Mouse (Mus musculus): ENCODE data around the gene Slc22a6. TPM values are rescaled to one million over a fixed set of nuclear protein-coding genes. Genes with fewer than 3 reads are reported as not detected.

The Slc22a6 gene
- polyA plus RNA-seq, 1 experiment from 2014 or later = 8.7 TPM

DNA sequence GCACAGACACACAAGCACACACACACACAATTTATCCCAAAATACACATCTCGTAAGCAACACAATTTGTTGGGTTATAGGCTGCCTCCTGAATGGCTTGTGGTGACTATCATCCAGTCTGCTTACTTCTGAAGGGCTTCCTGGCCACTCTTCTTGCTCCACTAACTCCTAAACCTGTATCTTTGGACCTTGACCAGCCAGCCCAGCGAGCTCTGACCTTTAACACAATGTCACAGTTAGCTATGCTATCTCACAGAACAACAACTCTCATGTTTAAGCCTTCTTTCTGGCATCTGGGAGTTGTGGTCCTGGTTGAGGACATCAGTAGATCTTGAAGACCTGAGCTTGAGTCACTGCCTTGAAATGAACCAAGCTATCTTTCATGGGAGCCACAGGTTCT lies 18.6 kb upstream of the Slc22a6 start:
- no peak overlapping the region for H3K9ac ChIP-seq (ENCODE audit: low read depth, low read length)
- no peaks in the 10 kb centered on the region for H3K9me3 ChIP-seq (ENCODE audit: control insufficient read depth, low read length)
- no peak overlapping the region for H3K4me2 ChIP-seq (ENCODE audit: low read length)
- H3K36me3 ChIP-seq (ENCODE audit: control insufficient read depth, insufficient read depth, low read length) = no peaks in the 10 kb centered on the region
- no peaks in the 10 kb centered on the region for H3K4me1 ChIP-seq (ENCODE audit: control insufficient read depth, insufficient read depth, low read depth, low read length)
- WGBS = 76% methylated on average over 2 of the region's 2 CpGs
- no peak overlapping the region for H3K27ac ChIP-seq (ENCODE audit: low read depth, low read length)
- no peaks in the 10 kb centered on the region for H3K27me3 ChIP-seq (replicated peaks; ENCODE audit: control insufficient read depth, insufficient read depth, low read length)
- H3K4me3 ChIP-seq (ENCODE audit: low read length) = no peak overlapping the region
- no peak for ATAC-seq

DNA sequence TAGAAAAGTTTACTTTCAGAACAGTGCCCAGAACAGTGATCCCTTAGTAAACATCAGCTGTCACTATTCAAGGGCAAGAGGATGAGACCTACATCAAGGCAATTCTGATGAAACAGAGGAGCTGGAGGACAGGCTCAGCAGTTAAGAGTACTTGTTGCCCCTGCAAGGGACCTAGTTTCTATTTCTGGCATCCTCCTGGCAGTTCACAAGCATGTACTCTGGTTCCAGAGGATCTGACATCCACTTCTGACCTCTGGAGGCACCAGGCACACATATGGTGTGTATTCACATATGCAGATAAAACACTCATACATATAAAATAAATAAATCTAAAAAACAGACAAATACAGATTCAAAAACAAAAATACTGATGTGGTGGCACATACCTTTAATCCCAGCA lies 15.9 kb upstream of the Slc22a6 start:
- Histone ChIP-seq H3K4me3 (ENCODE audit: low read length) (no peak overlapping the region), H3K4me1 (ENCODE audit: control insufficient read depth, insufficient read depth, low read depth, low read length) (no peaks in the 10 kb centered on the region), H3K27me3 (replicated peaks; ENCODE audit: control insufficient read depth, insufficient read depth, low read length) (no peaks in the 10 kb centered on the region), H3K9ac (ENCODE audit: low read depth, low read length) (no peak overlapping the region), H3K36me3 (ENCODE audit: control insufficient read depth, insufficient read depth, low read length) (no peaks in the 10 kb centered on the region), H3K27ac (ENCODE audit: low read depth, low read length) (no peak overlapping the region), H3K9me3 (ENCODE audit: control insufficient read depth, low read length) (no peaks in the 10 kb centered on the region), H3K4me2 (ENCODE audit: low read length) (no peak overlapping the region)
- no peak for ATAC-seq

DNA sequence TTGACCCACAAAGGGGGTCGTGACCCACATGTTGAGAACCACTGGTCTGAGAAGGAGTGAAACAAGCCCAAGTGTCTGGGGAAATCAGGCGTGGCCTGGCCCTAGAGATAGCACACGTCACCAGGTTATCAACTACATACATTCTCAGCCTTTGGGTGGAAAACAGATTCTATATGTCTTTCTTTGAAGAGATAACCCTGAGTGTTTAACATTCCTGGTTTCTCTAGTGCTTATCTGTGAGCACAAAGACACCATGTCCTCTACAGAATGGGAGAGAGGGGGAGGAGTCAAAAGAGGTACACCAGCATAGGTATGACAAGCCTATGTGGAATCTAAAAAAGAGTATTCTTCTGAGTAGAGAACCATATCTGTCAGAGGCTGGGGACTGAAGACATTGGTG lies 14.9 kb upstream of the Slc22a6 start:
- Histone ChIP-seq H3K4me3 (ENCODE audit: low read length) (no peak overlapping the region), H3K4me2 (ENCODE audit: low read length) (no peak overlapping the region), H3K27me3 (replicated peaks; ENCODE audit: control insufficient read depth, insufficient read depth, low read length) (no peaks in the 10 kb centered on the region), H3K4me1 (ENCODE audit: control insufficient read depth, insufficient read depth, low read depth, low read length) (no peaks in the 10 kb centered on the region), H3K36me3 (ENCODE audit: control insufficient read depth, insufficient read depth, low read length) (no peaks in the 10 kb centered on the region), H3K9me3 (ENCODE audit: control insufficient read depth, low read length) (no peaks in the 10 kb centered on the region), H3K9ac (ENCODE audit: low read depth, low read length) (no peak overlapping the region), H3K27ac (ENCODE audit: low read depth, low read length) (no peak overlapping the region)
- ATAC-seq = no peak
- WGBS = 82% methylated on average over 3 of the region's 3 CpGs

DNA sequence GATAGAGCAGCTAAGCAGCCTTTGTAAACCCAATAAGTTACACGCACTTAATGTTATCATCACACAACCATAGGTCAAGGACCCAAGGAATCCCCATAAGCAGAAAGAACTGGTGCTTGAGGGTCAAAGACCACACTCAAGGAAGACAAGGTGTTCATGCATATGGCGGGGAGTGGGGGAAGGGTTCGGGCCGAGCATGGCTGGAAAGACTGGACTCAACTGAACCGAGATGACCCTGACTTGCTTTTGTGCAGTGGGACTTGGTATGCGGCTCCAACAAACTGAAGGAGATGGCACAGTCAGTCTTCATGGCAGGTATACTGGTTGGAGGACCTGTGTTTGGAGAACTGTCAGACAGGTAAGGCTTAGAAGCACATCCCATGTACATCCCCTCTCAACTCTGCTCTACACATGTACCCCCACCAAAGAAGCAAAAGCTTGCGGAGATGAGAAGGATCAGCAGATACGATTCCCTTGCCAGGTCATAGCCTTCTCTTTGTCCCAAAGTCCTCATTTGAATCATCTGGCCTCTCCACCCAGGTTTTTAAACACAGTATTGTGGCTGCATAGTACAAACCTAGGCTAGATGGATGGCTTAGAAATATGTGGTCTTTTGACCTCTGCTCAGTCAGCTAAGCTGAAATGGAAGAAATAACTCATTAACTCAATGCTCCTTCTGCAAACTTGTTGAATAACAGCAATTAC lies 13.2 kb upstream of the Slc22a6 start:
- Histone ChIP-seq H3K4me3 (ENCODE audit: low read length) (no peak overlapping the region), H3K9me3 (ENCODE audit: control insufficient read depth, low read length) (no peaks in the 10 kb centered on the region), H3K27me3 (replicated peaks; ENCODE audit: control insufficient read depth, insufficient read depth, low read length) (no peaks in the 10 kb centered on the region), H3K9ac (ENCODE audit: low read depth, low read length) (no peak overlapping the region), H3K4me2 (ENCODE audit: low read length) (no peak overlapping the region), H3K4me1 (ENCODE audit: control insufficient read depth, insufficient read depth, low read depth, low read length) (no peaks in the 10 kb centered on the region), H3K27ac (ENCODE audit: low read depth, low read length) (no peak overlapping the region), H3K36me3 (ENCODE audit: control insufficient read depth, insufficient read depth, low read length) (no peaks in the 10 kb centered on the region)
- no peak for ATAC-seq
- 92% methylated on average over 8 of the region's 8 CpGs for WGBS

DNA sequence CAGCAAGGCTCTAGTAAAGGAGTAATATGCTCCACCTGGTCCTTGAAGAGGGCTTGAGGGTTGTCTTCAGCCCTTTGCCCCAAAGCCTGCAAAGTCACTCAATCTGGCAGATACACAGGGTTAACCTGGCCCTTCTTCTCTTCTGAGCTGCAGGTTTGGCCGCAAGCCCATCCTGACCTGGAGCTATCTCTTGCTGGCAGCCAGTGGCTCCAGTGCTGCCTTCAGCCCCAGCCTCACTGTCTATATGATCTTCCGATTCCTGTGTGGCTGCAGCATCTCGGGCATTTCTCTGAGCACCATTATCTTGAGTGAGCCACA lies 12.6 kb upstream of the Slc22a6 start:
- H3K4me2 ChIP-seq (ENCODE audit: low read length) = no peak overlapping the region
- no peak overlapping the region for H3K27ac ChIP-seq (ENCODE audit: low read depth, low read length)
- H3K36me3 ChIP-seq (ENCODE audit: control insufficient read depth, insufficient read depth, low read length) = no peaks in the 10 kb centered on the region
- no peaks in the 10 kb centered on the region for H3K27me3 ChIP-seq (replicated peaks; ENCODE audit: control insufficient read depth, insufficient read depth, low read length)
- WGBS = 94% methylated on average over 3 of the region's 3 CpGs
- H3K9ac ChIP-seq (ENCODE audit: low read depth, low read length) = no peak overlapping the region
- ATAC-seq = no peak
- H3K9me3 ChIP-seq (ENCODE audit: control insufficient read depth, low read length) = no peaks in the 10 kb centered on the region
- H3K4me3 ChIP-seq (ENCODE audit: low read length) = no peak overlapping the region
- no peaks in the 10 kb centered on the region for H3K4me1 ChIP-seq (ENCODE audit: control insufficient read depth, insufficient read depth, low read depth, low read length)

DNA sequence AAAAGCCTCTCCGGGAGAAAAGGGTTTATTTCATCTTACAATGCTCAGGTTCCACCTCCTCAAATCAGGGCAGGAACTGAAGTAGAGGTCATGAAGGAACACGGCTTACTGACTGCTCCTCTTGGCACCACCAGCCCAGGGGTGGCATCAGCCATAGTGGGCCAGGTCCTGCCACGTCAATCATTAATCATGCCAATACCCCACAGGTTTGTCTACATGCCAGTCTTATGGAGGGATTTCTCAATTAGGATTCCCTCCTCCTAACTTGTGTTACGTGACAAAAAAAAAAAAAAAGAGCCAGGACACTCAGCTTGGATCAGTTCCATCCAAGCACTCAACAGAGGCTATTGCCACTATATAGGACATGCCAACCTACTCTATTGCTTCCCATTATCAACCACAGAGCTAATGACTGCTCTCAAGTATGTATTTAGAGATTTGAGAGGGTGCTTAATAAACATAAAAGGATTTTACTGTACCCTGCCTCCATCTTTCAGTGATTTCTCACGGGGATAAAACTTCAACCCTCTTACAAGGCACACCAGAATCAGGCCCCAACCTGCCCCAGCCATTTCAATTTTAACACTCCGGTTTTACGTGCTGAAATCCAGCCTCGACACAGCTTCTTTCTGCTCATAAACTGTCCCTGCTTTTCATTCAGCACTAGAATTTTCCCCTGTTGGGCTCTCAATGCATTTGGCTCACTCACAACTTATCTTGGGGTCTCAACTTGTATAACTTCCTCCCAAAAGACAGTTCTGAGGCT lies 6.3 kb upstream of the Slc22a6 start:
- Histone ChIP-seq H3K4me2 (ENCODE audit: low read length) (no peak overlapping the region), H3K36me3 (ENCODE audit: control insufficient read depth, insufficient read depth, low read length) (no peaks in the 10 kb centered on the region), H3K9ac (ENCODE audit: low read depth, low read length) (no peak overlapping the region), H3K9me3 (ENCODE audit: control insufficient read depth, low read length) (no peaks in the 10 kb centered on the region), H3K4me3 (ENCODE audit: low read length) (no peak overlapping the region), H3K4me1 (ENCODE audit: control insufficient read depth, insufficient read depth, low read depth, low read length) (no peaks in the 10 kb centered on the region), H3K27ac (ENCODE audit: low read depth, low read length) (no peak overlapping the region), H3K27me3 (replicated peaks; ENCODE audit: control insufficient read depth, insufficient read depth, low read length) (no peaks in the 10 kb centered on the region)
- 80% methylated on average over 8 of the region's 8 CpGs for WGBS
- ATAC-seq = no peak

DNA sequence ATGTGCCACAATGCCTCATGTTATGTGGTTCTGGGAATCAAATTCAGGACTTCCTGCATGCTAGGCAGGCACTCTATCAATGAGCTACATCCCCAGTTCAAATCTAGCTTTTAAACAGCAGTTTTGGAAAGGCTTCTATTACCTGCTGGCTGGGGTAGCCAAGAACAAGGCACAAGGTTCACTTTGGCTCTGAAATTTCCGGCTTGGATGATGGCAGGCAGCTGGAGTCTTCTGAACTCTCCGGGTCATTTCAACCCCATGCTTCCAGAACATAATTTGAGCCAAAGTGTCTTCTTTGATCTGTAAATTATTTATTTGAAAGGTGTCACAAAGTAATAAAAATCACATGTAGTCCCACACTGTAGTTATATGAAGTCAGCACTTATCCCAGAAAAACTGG lies 4.7 kb upstream of the Slc22a6 start:
- 69% methylated on average over 2 of the region's 2 CpGs for WGBS
- H3K4me2 ChIP-seq (ENCODE audit: low read length) = no peak overlapping the region
- no peaks in the 10 kb centered on the region for H3K36me3 ChIP-seq (ENCODE audit: control insufficient read depth, insufficient read depth, low read length)
- H3K4me3 ChIP-seq (ENCODE audit: low read length) = no peak overlapping the region
- ATAC-seq = no peak
- no peaks in the 10 kb centered on the region for H3K4me1 ChIP-seq (ENCODE audit: control insufficient read depth, insufficient read depth, low read depth, low read length)
- H3K9me3 ChIP-seq (ENCODE audit: control insufficient read depth, low read length) = no peaks in the 10 kb centered on the region
- no peak overlapping the region for H3K9ac ChIP-seq (ENCODE audit: low read depth, low read length)
- no peak overlapping the region for H3K27ac ChIP-seq (ENCODE audit: low read depth, low read length)
- no peaks in the 10 kb centered on the region for H3K27me3 ChIP-seq (replicated peaks; ENCODE audit: control insufficient read depth, insufficient read depth, low read length)

DNA sequence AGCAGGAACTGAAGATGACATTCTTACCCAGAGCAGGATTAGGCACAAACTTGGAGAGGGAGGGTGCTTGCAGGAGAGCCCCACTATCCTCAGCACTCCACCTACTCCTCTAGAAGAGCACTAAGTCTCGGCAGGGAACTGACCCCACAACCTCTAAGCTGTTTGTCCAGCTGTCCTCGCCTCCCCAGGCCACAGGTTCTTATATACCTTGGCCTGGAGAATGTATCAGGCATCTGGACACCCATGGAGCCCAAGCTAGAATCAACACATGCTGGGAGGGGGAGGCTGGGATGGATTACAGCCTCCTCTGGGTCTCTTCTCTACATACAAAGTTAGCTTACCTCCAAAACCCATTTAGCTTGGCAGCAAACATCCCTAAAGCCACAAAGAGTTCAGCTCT lies 3.5 kb upstream of the Slc22a6 start:
- H3K9me3 ChIP-seq (ENCODE audit: control insufficient read depth, low read length) = no peaks in the 10 kb centered on the region

DNA sequence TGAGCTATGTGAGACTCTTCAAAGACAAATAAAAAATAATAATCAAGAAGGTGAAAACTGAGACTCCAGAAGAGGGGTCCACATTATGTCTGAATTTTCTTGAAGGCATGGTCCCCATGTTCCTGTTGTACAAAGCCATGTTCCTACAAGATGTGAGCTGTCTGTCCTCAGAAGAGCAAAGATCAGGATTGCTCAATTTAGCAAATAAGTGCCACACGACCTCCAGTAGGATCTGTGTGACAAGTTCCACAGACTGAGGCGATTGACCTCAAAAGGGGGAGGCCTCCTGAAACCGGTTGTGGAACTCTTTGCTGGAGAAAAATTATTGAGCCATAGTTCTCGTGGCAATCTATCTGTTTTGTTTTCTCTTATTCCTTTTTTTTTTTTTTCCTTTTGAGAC lies 1.5 kb upstream of the Slc22a6 start:
- WGBS = 76% methylated on average over 4 of the region's 4 CpGs
- H3K4me2 ChIP-seq (ENCODE audit: low read length) = no peak overlapping the region
- H3K27ac ChIP-seq (ENCODE audit: low read depth, low read length) = no peak overlapping the region
- H3K27me3 ChIP-seq (replicated peaks; ENCODE audit: control insufficient read depth, insufficient read depth, low read length) = no peaks in the 10 kb centered on the region
- no peaks in the 10 kb centered on the region for H3K36me3 ChIP-seq (ENCODE audit: control insufficient read depth, insufficient read depth, low read length)
- no peaks in the 10 kb centered on the region for H3K9me3 ChIP-seq (ENCODE audit: control insufficient read depth, low read length)
- no peak for ATAC-seq
- H3K4me1 ChIP-seq (ENCODE audit: control insufficient read depth, insufficient read depth, low read depth, low read length) = no peaks in the 10 kb centered on the region
- H3K9ac ChIP-seq (ENCODE audit: low read depth, low read length) = no peak overlapping the region
- H3K4me3 ChIP-seq (ENCODE audit: low read length) = no peak overlapping the region

More for the DNA sequence above, 3.5 kb upstream of the Slc22a6 start:
- no peak overlapping the region for H3K4me2 ChIP-seq (ENCODE audit: low read length)
- no peak overlapping the region for H3K27ac ChIP-seq (ENCODE audit: low read depth, low read length)
- H3K4me1 ChIP-seq (ENCODE audit: control insufficient read depth, insufficient read depth, low read depth, low read length) = no peaks in the 10 kb centered on the region
- ATAC-seq = no peak
- H3K36me3 ChIP-seq (ENCODE audit: control insufficient read depth, insufficient read depth, low read length) = no peaks in the 10 kb centered on the region
- no peak overlapping the region for H3K4me3 ChIP-seq (ENCODE audit: low read length)
- no peak overlapping the region for H3K9ac ChIP-seq (ENCODE audit: low read depth, low read length)
- 84% methylated on average over 2 of the region's 2 CpGs for WGBS
- no peaks in the 10 kb centered on the region for H3K27me3 ChIP-seq (replicated peaks; ENCODE audit: control insufficient read depth, insufficient read depth, low read length)
